Mouse (Mus musculus): ENCODE results near the gene Unc79. TPM values are rescaled to one million over a fixed set of nuclear protein-coding genes. Genes with fewer than 3 reads are reported as not detected.

Gene Unc79
- total and polyA plus RNA-seq, 3 experiments: 0.33 TPM; not detected in 2

GRCm38 (mm10) chr12:102964486-102964885 lies 15.8 kb downstream of the Unc79 start:
- ATAC-seq (ENCODE audit: extremely low read depth, insufficient number of reproducible peaks, low FRiP score, poor library complexity, severe bottlenecking) (no peak), DNase-seq (ENCODE audit: low spot score) (no peak)
- TF ChIP-seq GATA1 (IDR thresholded peaks at IDR 0.05; ENCODE audit: borderline replicate concordance, low read length) (no peak), POLR2AphosphoS5 (IDR thresholded peaks at IDR 0.05; ENCODE audit: insufficient replicate concordance, low read depth, low read length) (no peak), GATA2 (IDR thresholded peaks at IDR 0.05; ENCODE audit: borderline replicate concordance, low read depth, low read length) (no peak), TAL1 (conservative IDR thresholded peaks at IDR 0.05; ENCODE audit: low read depth, low read length) (no peak), CTCF (IDR thresholded peaks at IDR 0.05; ENCODE audit: low read depth, low read length) (no peak)

GRCm38 (mm10) chr12:102980584-102980983 lies 31.9 kb downstream of the Unc79 start:
- TF ChIP-seq TAL1 (conservative IDR thresholded peaks at IDR 0.05; ENCODE audit: low read depth, low read length) (no peak), POLR2AphosphoS5 (IDR thresholded peaks at IDR 0.05; ENCODE audit: insufficient replicate concordance, low read depth, low read length) (no peak)
- Histone ChIP-seq H3K27me3 (ENCODE audit: insufficient read depth, low read length) (no peaks in the 10 kb centered on the region), H3K4me3 (ENCODE audit: low read depth, low read length) (no peak overlapping the region), H3K4me1 (ENCODE audit: insufficient read depth, low read depth, low read length) (no peaks in the 10 kb centered on the region), H3K36me3 (replicated peaks) (no peaks in the 10 kb centered on the region), H3K9me3 (replicated peaks) (peaks cover 35% of the 10 kb centered on the region)
- ATAC-seq (ENCODE audit: extremely low read depth, insufficient number of reproducible peaks, low FRiP score, poor library complexity, severe bottlenecking): no peak
- no peak for DNase-seq (ENCODE audit: low spot score)

More at GRCm38 (mm10) chr12:102964486-102964885, 15.8 kb downstream of the Unc79 start:
- Histone ChIP-seq H3K9me3 (replicated peaks) (peaks cover 28% of the 10 kb centered on the region), H3K27me3 (ENCODE audit: insufficient read depth, low read length) (no peaks in the 10 kb centered on the region), H3K4me1 (ENCODE audit: insufficient read depth, low read depth, low read length) (no peaks in the 10 kb centered on the region), H3K36me3 (replicated peaks) (no peaks in the 10 kb centered on the region), H3K4me3 (ENCODE audit: low read depth, low read length) (no peak overlapping the region)

GRCm38 (mm10) chr12:102981543-102981942 lies 32.9 kb downstream of the Unc79 start:
- TF ChIP-seq GATA1 (IDR thresholded peaks at IDR 0.05; ENCODE audit: borderline replicate concordance, low read length) (no peak), CTCF (IDR thresholded peaks at IDR 0.05; ENCODE audit: low read depth, low read length) (no peak), POLR2AphosphoS5 (IDR thresholded peaks at IDR 0.05; ENCODE audit: insufficient replicate concordance, low read depth, low read length) (no peak)
- Histone ChIP-seq H3K4me3 (ENCODE audit: low read depth, low read length) (no peak overlapping the region), H3K36me3 (replicated peaks) (no peaks in the 10 kb centered on the region), H3K9me3 (replicated peaks) (peaks cover 33% of the 10 kb centered on the region), H3K4me1 (ENCODE audit: insufficient read depth, low read depth, low read length) (no peaks in the 10 kb centered on the region), H3K27me3 (ENCODE audit: insufficient read depth, low read length) (no peaks in the 10 kb centered on the region)
- DNase-seq (ENCODE audit: low spot score) (no peak), ATAC-seq (ENCODE audit: extremely low read depth, insufficient number of reproducible peaks, low FRiP score, poor library complexity, severe bottlenecking) (no peak)

- no peak for ATAC-seq (ENCODE audit: extremely low read depth, insufficient number of reproducible peaks, low FRiP score, poor library complexity, severe bottlenecking)
- no peaks in the 10 kb centered on the region for H3K4me1 ChIP-seq (ENCODE audit: insufficient read depth, low read depth, low read length)
- TF ChIP-seq GATA2 (IDR thresholded peaks at IDR 0.05; ENCODE audit: borderline replicate concordance, low read depth, low read length) (no peak), GATA1 (IDR thresholded peaks at IDR 0.05; ENCODE audit: borderline replicate concordance, low read length) (no peak), TAL1 (conservative IDR thresholded peaks at IDR 0.05; ENCODE audit: low read depth, low read length) (no peak), CTCF (IDR thresholded peaks at IDR 0.05; ENCODE audit: low read depth, low read length) (no peak), POLR2AphosphoS5 (IDR thresholded peaks at IDR 0.05; ENCODE audit: insufficient replicate concordance, low read depth, low read length) (no peak)
- peaks cover 24% of the 10 kb centered on the region for H3K9me3 ChIP-seq (replicated peaks)
- H3K4me3 ChIP-seq (ENCODE audit: low read depth, low read length): no peak overlapping the region
- DNase-seq (ENCODE audit: low spot score): no peak
- no peaks in the 10 kb centered on the region for H3K27me3 ChIP-seq (ENCODE audit: insufficient read depth, low read length)
- H3K36me3 ChIP-seq (replicated peaks): no peaks in the 10 kb centered on the region
These were observed 36.7 kb downstream of the Unc79 start for GRCm38 (mm10) chr12:102985401-102985800.

- Histone ChIP-seq H3K4me1 (ENCODE audit: insufficient read depth, low read depth, low read length) (no peaks in the 10 kb centered on the region), H3K9me3 (replicated peaks) (peaks cover 18% of the 10 kb centered on the region), H3K36me3 (replicated peaks) (no peaks in the 10 kb centered on the region), H3K27me3 (ENCODE audit: insufficient read depth, low read length) (no peaks in the 10 kb centered on the region), H3K4me3 (ENCODE audit: low read depth, low read length) (no peak overlapping the region)
- TF ChIP-seq TAL1 (conservative IDR thresholded peaks at IDR 0.05; ENCODE audit: low read depth, low read length): no peak
- no peak for TF ChIP-seq POLR2AphosphoS5 (IDR thresholded peaks at IDR 0.05; ENCODE audit: insufficient replicate concordance, low read depth, low read length)
- TF ChIP-seq GATA2 (IDR thresholded peaks at IDR 0.05; ENCODE audit: borderline replicate concordance, low read depth, low read length): no peak
- TF ChIP-seq GATA1 (IDR thresholded peaks at IDR 0.05; ENCODE audit: borderline replicate concordance, low read length): no peak
- TF ChIP-seq CTCF (IDR thresholded peaks at IDR 0.05; ENCODE audit: low read depth, low read length): no peak
- DNase-seq (ENCODE audit: low spot score) (no peak), ATAC-seq (ENCODE audit: extremely low read depth, insufficient number of reproducible peaks, low FRiP score, poor library complexity, severe bottlenecking) (no peak)
These were observed 39.1 kb downstream of the Unc79 start for GRCm38 (mm10) chr12:102987736-102988135.

GRCm38 (mm10) chr12:103008491-103008890 lies 59.8 kb downstream of the Unc79 start:
- TF ChIP-seq GATA2 (IDR thresholded peaks at IDR 0.05; ENCODE audit: borderline replicate concordance, low read depth, low read length): no peak
- TF ChIP-seq CTCF (IDR thresholded peaks at IDR 0.05; ENCODE audit: low read depth, low read length): no peak
- TF ChIP-seq GATA1 (IDR thresholded peaks at IDR 0.05; ENCODE audit: borderline replicate concordance, low read length): no peak
- TF ChIP-seq TAL1 (conservative IDR thresholded peaks at IDR 0.05; ENCODE audit: low read depth, low read length): no peak
- no peak for TF ChIP-seq POLR2AphosphoS5 (IDR thresholded peaks at IDR 0.05; ENCODE audit: insufficient replicate concordance, low read depth, low read length)
- H3K36me3 ChIP-seq (replicated peaks): no peaks in the 10 kb centered on the region
- no peaks in the 10 kb centered on the region for H3K27me3 ChIP-seq (ENCODE audit: insufficient read depth, low read length)
- no peak overlapping the region for H3K4me3 ChIP-seq (ENCODE audit: low read depth, low read length)
- peaks cover 41% of the 10 kb centered on the region for H3K9me3 ChIP-seq (replicated peaks)
- ATAC-seq (ENCODE audit: extremely low read depth, insufficient number of reproducible peaks, low FRiP score, poor library complexity, severe bottlenecking) (no peak), DNase-seq (ENCODE audit: low spot score) (no peak)
- no peaks in the 10 kb centered on the region for H3K4me1 ChIP-seq (ENCODE audit: insufficient read depth, low read depth, low read length)

- no peak for ATAC-seq (ENCODE audit: extremely low read depth, insufficient number of reproducible peaks, low FRiP score, poor library complexity, severe bottlenecking)
- TF ChIP-seq TAL1 (conservative IDR thresholded peaks at IDR 0.05; ENCODE audit: low read depth, low read length): no peak
- no peak for TF ChIP-seq POLR2AphosphoS5 (IDR thresholded peaks at IDR 0.05; ENCODE audit: insufficient replicate concordance, low read depth, low read length)
- no peak for TF ChIP-seq GATA1 (IDR thresholded peaks at IDR 0.05; ENCODE audit: borderline replicate concordance, low read length)
- TF ChIP-seq CTCF (IDR thresholded peaks at IDR 0.05; ENCODE audit: low read depth, low read length): no peak
- TF ChIP-seq GATA2 (IDR thresholded peaks at IDR 0.05; ENCODE audit: borderline replicate concordance, low read depth, low read length): no peak
- Histone ChIP-seq H3K36me3 (replicated peaks) (no peaks in the 10 kb centered on the region), H3K27me3 (ENCODE audit: insufficient read depth, low read length) (no peaks in the 10 kb centered on the region), H3K4me1 (ENCODE audit: insufficient read depth, low read depth, low read length) (no peaks in the 10 kb centered on the region), H3K4me3 (ENCODE audit: low read depth, low read length) (no peak overlapping the region), H3K9me3 (replicated peaks) (peaks cover 35% of the 10 kb centered on the region)
- no peak for DNase-seq (ENCODE audit: low spot score)
These were observed 69.5 kb downstream of the Unc79 start for GRCm38 (mm10) chr12:103018161-103018560.
